Mouse (Mus musculus): Measurements from ENCODE around the gene Eef2kmt.

- TF ChIP-seq CTCF (IDR thresholded peaks at IDR 0.05) = no peak
- no peak for TF ChIP-seq EP300 (IDR thresholded peaks at IDR 0.05)
These were observed 41.7 kb downstream of the Eef2kmt start for GRCm38 (mm10) chr16:5214126-5214525.

All from lung, postnatal 0 days (tissue).